Mouse (Mus musculus) bone marrow macrophage, adult 2 months (primary cell): ENCODE measurements around the gene Enpp7. TPM values are rescaled to one million over a fixed set of nuclear protein-coding genes. Genes with fewer than 3 reads are reported as not detected.

Source experiments
- H3K27ac ChIP-seq: 2 replicates; pipeline ENCODE4 v1.5.1; 2012; ENCODE audit warnings: low read depth, low read length; ENCODE audit not compliant: insufficient read depth
- H3K4me1 ChIP-seq: 2 replicates; pipeline ENCODE4 v1.6.1; 2012; ENCODE audit warnings: low read length; ENCODE audit not compliant: control insufficient read depth, insufficient read depth
- H3K4me3 ChIP-seq: 2 replicates; pipeline ENCODE4 v1.5.1; 2012; ENCODE audit warnings: mild to moderate bottlenecking, low read length, moderate library complexity; ENCODE audit not compliant: insufficient read depth
- CTCF ChIP-seq: IDR thresholded peaks from 2 replicates; pipeline ENCODE4 v1.5.1; 2012; ENCODE audit warnings: low read depth, mild to moderate bottlenecking, low read length, moderate library complexity
- POLR2A ChIP-seq: IDR thresholded peaks from 2 replicates; pipeline ENCODE4 v1.6.1; 2012; ENCODE audit warnings: mild to moderate bottlenecking, low read depth, low read length, borderline replicate concordance
- polyA plus RNA-seq: library from polyadenylated mRNA; stranded (reverse); fragments of >200 nt; gene quantifications from 2 replicates; pipeline ENCODE4 v1.2.4, GENCODE M21; 2012; ENCODE audit not compliant: missing spikeins, insufficient read depth, insufficient read length

The Enpp7 gene
- polyA plus RNA-seq, 1 experiment: not detected

DNA sequence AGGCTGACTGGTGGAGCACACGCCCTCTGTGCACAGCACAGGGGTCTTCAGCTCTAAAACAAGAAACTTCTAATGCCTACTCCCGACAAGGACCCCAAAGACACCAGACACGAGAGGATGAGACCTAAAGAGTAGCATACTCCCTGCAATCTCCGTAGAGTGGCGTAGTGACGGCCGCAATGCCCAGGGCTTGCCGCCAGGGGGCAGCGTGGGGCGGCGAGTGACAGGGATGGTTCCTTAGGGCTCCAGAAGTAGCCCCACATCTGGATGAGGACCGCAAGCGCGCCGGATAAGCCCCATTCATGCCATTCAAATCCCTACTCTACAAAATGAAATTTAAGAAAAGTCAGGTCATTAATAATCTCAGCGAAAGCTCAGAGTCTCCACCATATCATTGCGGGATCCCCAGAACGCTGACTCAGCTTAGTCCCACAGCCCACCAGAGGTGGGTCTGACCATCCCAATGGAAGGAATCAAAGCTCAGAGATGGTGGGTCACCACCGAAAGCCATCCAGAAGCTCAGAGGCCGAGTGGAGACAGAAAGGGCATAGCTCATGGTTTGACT, 16.4 kb upstream of the Enpp7 start:
- TF ChIP-seq CTCF: peak; percentile 84
- no peak for TF ChIP-seq POLR2A
- H3K4me1 ChIP-seq: no peaks in the 10 kb centered on the region

DNA sequence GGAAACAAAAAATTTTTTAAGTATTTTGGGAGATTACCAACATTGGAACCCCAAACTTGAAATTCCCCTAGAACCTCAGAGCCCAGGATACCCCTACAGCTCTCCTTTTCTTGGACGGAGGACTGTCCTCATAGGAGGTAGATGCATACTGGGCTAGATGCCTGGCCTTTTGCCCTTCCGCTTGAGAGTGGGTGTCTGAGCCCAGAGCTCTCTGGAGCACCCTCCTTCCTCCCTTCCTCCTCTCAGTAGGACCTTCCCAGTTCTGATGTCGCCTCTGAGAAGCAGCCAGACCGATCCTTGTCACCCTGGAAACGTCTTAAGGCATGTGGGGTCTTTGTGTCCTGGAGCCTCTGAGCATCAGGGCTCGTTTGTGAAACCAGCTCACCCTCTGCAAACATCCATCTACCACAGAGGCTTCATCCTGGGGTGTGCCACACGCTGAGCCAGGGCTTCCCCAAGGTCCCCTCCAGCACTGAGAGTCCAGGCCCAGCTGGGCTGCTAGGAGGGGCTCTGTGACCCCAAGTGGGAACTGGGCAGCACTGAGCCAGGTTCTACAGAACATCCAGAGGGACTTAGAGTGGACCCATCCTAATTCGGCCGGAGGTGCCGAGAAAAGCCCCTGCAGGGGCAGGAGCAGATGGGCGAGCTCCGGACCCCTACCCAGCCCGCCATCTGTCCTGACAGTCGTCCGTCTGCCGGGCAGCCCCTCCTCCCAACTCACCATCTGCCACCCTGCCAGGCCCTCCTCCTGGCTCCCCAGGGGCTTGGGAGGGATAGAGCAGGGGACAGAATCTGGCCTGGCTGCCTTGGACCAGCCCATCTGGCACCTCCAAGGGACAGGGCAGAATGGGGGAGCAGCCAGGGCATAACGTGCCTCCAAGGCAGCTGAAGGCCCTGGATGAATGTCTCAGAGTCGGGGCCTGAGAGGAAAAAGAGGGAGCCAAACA, 15.3 kb upstream of the Enpp7 start:
- no peaks in the 10 kb centered on the region for H3K4me1 ChIP-seq
- H3K27ac ChIP-seq: no peak overlapping the region
- TF ChIP-seq CTCF (no peak), POLR2A (no peak)
- no peak overlapping the region for H3K4me3 ChIP-seq

More for the DNA sequence above, 16.4 kb upstream of the Enpp7 start:
- H3K27ac ChIP-seq: no peak overlapping the region
- H3K4me3 ChIP-seq: no peak overlapping the region

DNA sequence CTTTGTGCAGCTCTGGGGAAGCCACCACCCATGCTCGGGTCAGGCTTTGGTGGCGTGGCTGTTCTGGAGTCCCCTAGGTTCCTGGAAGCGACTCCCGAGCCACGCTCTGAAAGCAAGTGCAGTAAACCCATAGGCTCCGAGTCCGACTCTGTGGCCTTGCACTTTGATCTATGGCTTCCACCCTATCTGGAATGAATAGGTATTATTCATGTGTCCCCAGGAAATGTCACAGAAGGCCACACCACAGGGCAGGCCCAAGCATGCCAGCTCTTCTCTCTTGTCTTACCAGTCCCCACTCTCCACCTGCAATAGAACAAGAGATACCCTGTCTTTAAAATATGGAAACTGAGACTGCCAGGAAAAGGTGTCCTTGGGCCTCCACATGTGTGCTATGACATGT, 13.6 kb upstream of the Enpp7 start:
- no peak overlapping the region for H3K4me3 ChIP-seq
- no peak for TF ChIP-seq POLR2A
- no peaks in the 10 kb centered on the region for H3K4me1 ChIP-seq

DNA sequence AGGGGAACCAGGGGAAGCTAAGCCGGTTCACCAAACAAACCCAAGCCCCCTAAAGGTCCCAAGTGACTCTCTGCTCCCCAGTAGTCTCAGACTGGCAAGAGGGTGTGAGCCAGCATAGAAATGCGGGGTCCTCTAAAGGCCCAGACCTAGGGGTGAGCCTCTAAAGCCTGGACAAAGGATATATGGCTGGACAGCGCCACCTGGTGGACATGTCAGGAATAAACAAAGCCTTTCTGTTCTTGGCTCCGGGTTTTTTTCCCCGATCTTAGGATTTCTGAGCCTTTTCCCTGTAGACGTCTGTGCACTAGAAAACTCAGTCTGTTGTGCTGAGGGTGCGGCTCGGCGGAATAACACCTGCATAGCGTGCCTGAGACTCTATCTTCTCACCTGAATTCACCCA, 12.6 kb upstream of the Enpp7 start:
- peak; percentile 99 for TF ChIP-seq CTCF
- TF ChIP-seq POLR2A: no peak
- Histone ChIP-seq H3K4me3 (no peak overlapping the region), H3K27ac (no peak overlapping the region), H3K4me1 (no peaks in the 10 kb centered on the region)

More for the DNA sequence above, 13.6 kb upstream of the Enpp7 start:
- H3K27ac ChIP-seq: no peak overlapping the region

DNA sequence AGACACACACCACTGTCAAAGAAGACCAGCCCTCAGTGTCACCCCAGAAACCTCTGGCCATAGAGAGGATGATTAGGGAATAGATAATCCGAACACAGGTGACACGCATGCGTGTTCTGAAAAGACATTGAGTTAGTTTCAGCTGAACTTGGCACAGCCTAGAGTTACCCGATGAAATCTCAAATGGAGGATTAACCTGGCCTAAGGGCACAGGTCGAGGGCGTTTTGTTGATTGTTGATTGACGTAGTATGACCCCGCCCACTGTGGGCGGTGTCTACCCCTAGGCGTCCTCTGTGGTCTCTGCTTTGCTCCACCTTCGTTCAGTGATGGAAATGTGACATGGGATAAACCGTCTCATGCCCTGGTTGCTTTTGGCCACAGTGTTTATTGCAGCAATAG, 12.1 kb upstream of the Enpp7 start:
- TF ChIP-seq CTCF (no peak), POLR2A (no peak)
- Histone ChIP-seq H3K27ac (no peak overlapping the region), H3K4me3 (no peak overlapping the region), H3K4me1 (no peaks in the 10 kb centered on the region)

DNA sequence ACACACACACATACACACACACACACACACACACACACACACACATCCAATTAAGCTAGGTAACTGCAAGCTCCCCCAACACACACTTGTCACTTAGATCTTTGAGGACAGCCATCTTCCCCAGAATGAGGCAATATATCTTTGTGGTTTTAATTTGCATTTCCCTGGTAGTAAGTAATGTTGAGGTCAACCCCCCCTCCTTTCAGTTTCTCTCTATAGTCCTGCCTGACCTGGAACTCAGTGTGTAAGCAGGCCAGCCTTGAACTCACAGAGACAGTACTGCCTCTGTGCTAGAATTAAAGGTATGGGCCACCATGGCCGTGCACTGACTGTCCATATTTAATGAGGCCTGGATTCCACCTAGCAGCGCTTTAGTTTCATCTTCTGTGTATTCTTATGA, 7.6 kb upstream of the Enpp7 start:
- Histone ChIP-seq H3K27ac (no peak overlapping the region), H3K4me1 (peaks cover 7% of the 10 kb centered on the region), H3K4me3 (peak overlapping the region; percentile 4)
- no peak for TF ChIP-seq CTCF
- TF ChIP-seq POLR2A: no peak

DNA sequence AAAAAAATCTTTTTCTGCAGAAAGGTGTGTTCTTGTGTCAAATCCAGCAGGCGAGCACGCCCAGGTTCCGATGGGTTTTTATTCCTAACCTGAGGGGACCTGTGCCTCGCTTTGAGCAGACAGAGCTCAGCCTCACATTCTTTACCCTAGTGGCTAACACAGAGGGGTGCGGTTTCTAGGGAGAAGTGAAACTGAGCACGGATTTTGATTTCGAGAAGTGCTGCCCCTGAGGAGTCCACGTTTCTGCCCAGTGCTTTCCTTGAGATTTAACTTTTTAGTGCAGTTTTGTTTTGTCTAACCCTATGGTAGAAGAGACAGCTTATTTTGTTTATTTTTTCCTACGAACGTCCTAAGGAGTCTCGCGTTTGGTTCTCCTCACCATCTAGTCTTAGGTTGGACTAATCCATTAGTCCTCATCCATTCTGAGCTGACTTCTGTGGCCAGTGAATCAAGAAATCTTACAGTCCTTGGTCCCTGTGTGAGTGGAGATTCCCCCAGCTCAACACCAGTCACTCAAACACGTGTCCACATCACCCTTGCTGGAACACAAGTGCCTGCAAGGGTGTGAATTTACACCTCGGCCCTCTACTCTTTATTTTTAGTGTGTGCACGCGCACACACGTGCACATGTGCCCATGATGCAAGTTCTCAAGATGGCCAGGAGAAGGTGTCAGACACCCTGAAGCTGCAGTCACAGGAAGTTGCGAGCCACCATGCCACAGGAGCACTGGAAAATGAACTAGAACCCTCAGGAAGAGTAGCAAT, 6.8 kb upstream of the Enpp7 start:
- H3K27ac ChIP-seq: peak overlapping the region; percentile 18; the same call in 1 of the 2 replicates
- peak overlapping the region; percentile 4; the same call in 1 of the 2 replicates for H3K4me3 ChIP-seq
- TF ChIP-seq POLR2A (no peak), CTCF (no peak)
- peaks cover 7% of the 10 kb centered on the region for H3K4me1 ChIP-seq

DNA sequence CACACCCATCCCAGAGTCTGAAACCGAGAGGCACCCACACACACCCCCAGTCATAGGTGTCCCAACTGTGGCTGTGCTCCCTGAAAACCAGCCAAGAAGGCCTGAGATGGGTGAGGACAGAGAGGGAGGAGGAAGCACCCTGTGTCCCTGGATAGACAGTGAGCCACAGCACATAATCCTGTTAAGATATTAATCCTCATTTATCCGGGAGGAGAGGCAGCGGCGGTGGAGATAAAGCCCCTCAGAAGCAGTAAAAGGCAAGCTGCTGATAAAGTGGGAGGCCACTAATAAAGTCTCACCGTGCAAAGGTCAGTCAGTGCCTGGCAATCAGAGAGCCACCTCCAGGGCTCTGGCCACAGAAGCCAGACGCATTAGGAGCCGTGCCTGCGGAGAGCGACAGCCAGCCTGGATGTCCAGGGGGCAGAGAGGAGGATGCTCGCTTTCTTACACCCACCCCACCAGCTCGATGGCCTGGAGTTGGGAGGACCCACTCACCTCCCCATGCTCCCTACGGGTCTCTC, 5.3 kb upstream of the Enpp7 start:
- TF ChIP-seq CTCF (no peak), POLR2A (no peak)
- Histone ChIP-seq H3K27ac (no peak overlapping the region), H3K4me1 (peaks cover 7% of the 10 kb centered on the region), H3K4me3 (no peak overlapping the region)

DNA sequence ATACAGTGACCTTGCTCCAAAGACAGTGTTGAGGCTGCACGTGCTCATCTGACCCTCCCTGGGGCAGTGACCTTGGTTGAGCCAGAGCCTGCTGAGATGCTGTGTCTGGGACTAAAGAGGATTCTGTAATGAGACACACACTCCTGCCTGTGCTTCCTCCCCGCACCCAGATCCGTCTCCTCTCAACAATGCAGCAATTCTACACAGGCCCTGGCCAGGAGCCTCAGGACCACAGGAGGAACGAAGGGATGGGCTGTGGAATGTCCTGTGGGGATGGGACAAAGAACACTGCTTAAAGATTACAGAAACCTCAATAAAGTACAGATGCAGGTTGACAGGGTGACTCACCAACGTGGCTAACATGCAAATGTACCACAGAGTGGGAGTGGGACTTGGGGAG, 2.4 kb upstream of the Enpp7 start:
- no peak for TF ChIP-seq POLR2A
- TF ChIP-seq CTCF: no peak
- Histone ChIP-seq H3K4me1 (peaks cover 7% of the 10 kb centered on the region), H3K27ac (no peak overlapping the region), H3K4me3 (no peak overlapping the region)
